Mouse (Mus musculus): Measurements from ENCODE around the gene 2310057N15Rik.
"Not testable (repeated sequence)": the region's sequence is repeated elsewhere in the genome, so short reads cannot be mapped to it uniquely, and the experiment has no call there.

The 2310057N15Rik gene

GRCm38 (mm10) chr16:88774106-88774505 lies at the start of gene 2310057N15Rik:
TSS of gene 2310057N15Rik (minus strand) at chr16:88774206.
- DNase-seq, result no peak

GRCm38 (mm10) chr16:88823736-88824135 lies 49.7 kb upstream of the 2310057N15Rik start:
- DNase-seq, result no peak

- DNase-seq, result no peak
Observed at GRCm38 (mm10) chr16:88820066-88820465, 46.1 kb upstream of the 2310057N15Rik start, which contains the start of gene Krtap15. TSS of gene Krtap15 (plus strand) at chr16:88820215.

- DNase-seq, result no peak
Observed at GRCm38 (mm10) chr16:88811827-88812226, 37.8 kb upstream of the 2310057N15Rik start, which contains the start of gene Gm20741. TSS of gene Gm20741 (minus strand) at chr16:88812220.

- DNase-seq, result no peak
Observed at GRCm38 (mm10) chr16:88786786-88787185, 12.8 kb upstream of the 2310057N15Rik start.

GRCm38 (mm10) chr16:88777596-88777995 lies 3.6 kb upstream of the 2310057N15Rik start, which contains the start of gene Gm5965:
TSS of gene Gm5965 (plus strand) at chr16:88777896.
- no peak for DNase-seq

- DNase-seq, result not testable (repeated sequence)
Observed at GRCm38 (mm10) chr16:88758547-88758946, 15.5 kb downstream of the 2310057N15Rik start, which contains the start of gene 2310034C09Rik. TSS of gene 2310034C09Rik (plus strand) at chr16:88758847.

- DNase-seq, result not testable (repeated sequence)
Observed at GRCm38 (mm10) chr16:88751535-88751934, 22.5 kb downstream of the 2310057N15Rik start, which contains the start of gene Krtap13. TSS of gene Krtap13 (minus strand) at chr16:88751635.

- DNase-seq, result no peak
Observed at GRCm38 (mm10) chr16:88747943-88748342, 26.1 kb downstream of the 2310057N15Rik start.

GRCm38 (mm10) chr16:88744750-88745340 lies 29.2 kb downstream of the 2310057N15Rik start:
- DNase-seq, result no peak

- no peak for DNase-seq
Observed at GRCm38 (mm10) chr16:88735391-88735790, 38.6 kb downstream of the 2310057N15Rik start.

- no peak for DNase-seq
Observed at GRCm38 (mm10) chr16:88728812-88729275, 45.2 kb downstream of the 2310057N15Rik start, which contains the start of gene Krtap13-1. TSS of gene Krtap13-1 (plus strand) at chr16:88728862.
